Mouse (Mus musculus) olfactory bulb, adult 2 months (tissue): Measurements from ENCODE around the gene C2cd6.

Experiments
- CTCF ChIP-seq: fragments of 200-500 bp; IDR thresholded peaks from 2 replicates; pipeline ENCODE4 v1.5.1; 2012; ENCODE audit warnings: low read depth, mild to moderate bottlenecking, low read length, moderate library complexity; ENCODE audit not compliant: insufficient read depth
- POLR2A ChIP-seq: fragments of 200-500 bp; IDR thresholded peaks from 2 replicates; pipeline ENCODE4 v1.6.1; 2012; ENCODE audit warnings: mild to moderate bottlenecking, low read depth, low read length, moderate library complexity; ENCODE audit not compliant: insufficient read depth

DNA sequence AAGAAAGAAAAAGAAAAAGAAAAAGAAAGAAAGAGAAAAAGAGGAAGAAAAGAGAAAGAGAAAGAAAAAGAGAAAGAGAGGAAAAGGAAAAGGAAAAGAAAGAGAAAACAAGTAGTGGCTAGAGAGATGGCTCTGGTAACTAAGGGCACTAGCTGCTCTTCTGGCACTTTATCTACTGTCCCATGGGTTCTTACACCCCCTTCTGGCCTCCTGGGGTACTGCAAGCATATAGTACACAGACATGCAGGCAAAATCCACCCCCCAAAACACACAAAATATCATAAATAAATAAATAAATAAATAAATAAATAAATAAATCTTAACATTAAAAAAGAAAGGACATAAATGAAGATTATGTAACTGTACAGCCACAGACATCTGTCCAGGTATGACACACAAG, 48.1 kb upstream of the C2cd6 start:
- TF ChIP-seq POLR2A (no peak), CTCF (no peak)
